Mouse (Mus musculus) liver, postnatal 0 days (tissue): ENCODE data around the gene Hmcn1.

Experiments used
- CTCF ChIP-seq: sonication (generic); IDR thresholded peaks from 2 replicates; pipeline ENCODE4 v1.5.1; 2016; ENCODE audit warnings: antibody characterized with exemption, low read depth
- EP300 ChIP-seq: IDR thresholded peaks from 2 replicates; pipeline ENCODE4 v1.6.1; 2016; ENCODE audit warnings: antibody characterized with exemption, low read depth, mild to moderate bottlenecking

DNA sequence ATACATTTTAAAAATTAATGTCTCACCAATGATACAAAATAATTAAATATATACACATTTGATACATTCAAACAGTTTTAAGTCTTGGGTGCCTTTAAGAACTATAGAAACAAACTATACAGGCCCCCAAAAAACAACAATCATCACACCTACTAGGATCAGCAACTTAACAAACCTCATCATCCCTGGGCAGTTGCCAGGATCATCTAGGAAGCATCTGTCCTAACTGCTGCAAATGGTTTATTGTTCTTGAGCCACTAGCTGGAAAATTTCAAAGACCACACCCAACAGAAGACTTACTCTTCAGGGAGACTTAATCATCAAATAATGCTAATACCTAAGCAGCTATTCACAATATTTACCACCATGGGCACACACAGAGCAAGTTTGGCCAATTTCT, 216.5 kb downstream of the Hmcn1 start:
- TF ChIP-seq EP300, result no peak
- no peak for TF ChIP-seq CTCF
